Comparison of ENCODE assay signal across 8 mouse cellular contexts in genomic region chr5:54154503-54155226, GRCm38 (mm10).
DNase-seq lines count a peak whose midpoint lies in the region; ATAC-seq and TF ChIP-seq lines count a peak whose summit lies in the region.

No protein-coding gene starts in this region.

- H3K9me3 ChIP-seq in stomach, embryonic 14.5 days (ENCODE audit: control insufficient read depth, low read depth, low read length) = no peaks in the 10 kb centered on the region

- peak overlapping the region; percentile 36 for H3K4me2 ChIP-seq in stomach, embryonic 14.5 days (replicated peaks; ENCODE audit: low read depth, low read length)

- no peak for TF ChIP-seq POLR2A in testis, adult 2 months (IDR thresholded peaks at IDR 0.05; ENCODE audit: control insufficient read depth, low read depth, low read length)

- TF ChIP-seq CTCF in testis, adult 2 months (IDR thresholded peaks at IDR 0.05; ENCODE audit: control insufficient read depth, insufficient read depth, insufficient replicate concordance, low read depth, low read length) = peak; percentile 29; the same call in 1 of the 2 replicates

- ATAC-seq in stomach, embryonic 14.5 days (ENCODE audit: insufficient number of reproducible peaks, insufficient read depth, low FRiP score, low read depth) = no peak

- H3K9ac ChIP-seq in stomach, embryonic 14.5 days (replicated peaks; ENCODE audit: low read depth, low read length) = no peak overlapping the region

- H3K36me3 ChIP-seq in testis, adult 2 months (ENCODE audit: control insufficient read depth, insufficient read depth, low read length) = no peaks in the 10 kb centered on the region
- no peaks in the 10 kb centered on the region for H3K36me3 ChIP-seq in stomach, embryonic 14.5 days (ENCODE audit: control insufficient read depth, insufficient read depth, low read length)

- peaks cover 2% of the 10 kb centered on the region; the same call in 1 of the 2 replicates for H3K4me1 ChIP-seq in testis, adult 2 months (ENCODE audit: control insufficient read depth, insufficient read depth, low read length)
- 0 out of 2 replicates have a peak, but pooled peaks cover 7% of the 10 kb centered on the region for H3K4me1 ChIP-seq in stomach, embryonic 14.5 days (ENCODE audit: control insufficient read depth, insufficient read depth, low read length)

- no peak for DNase-seq in testis, postnatal 14 days (ENCODE audit: low spot score)
- DNase-seq in cerebellum, adult 11-12 months = peak; percentile 12
- peak; percentile 50 for DNase-seq in forelimb bud, embryonic 11.5 days (ENCODE audit: low read depth, low spot score)
- DNase-seq in kidney, postnatal 10 days = peak; percentile 27
- DNase-seq in mesoderm, embryonic 11.5 days (ENCODE audit: low read depth, low spot score) = peak; percentile 64
- DNase-seq in urinary bladder, postnatal 25 days (ENCODE audit: low spot score) = no peak

- WGBS in stomach, embryonic 14.5 days = 22% methylated on average over 13 of the region's 13 CpGs

- H3K27ac ChIP-seq in testis, adult 2 months (ENCODE audit: control insufficient read depth, insufficient read depth, low read depth, low read length) = no peak overlapping the region
- no peak overlapping the region for H3K27ac ChIP-seq in stomach, embryonic 14.5 days (ENCODE audit: low read length)

- H3K27me3 ChIP-seq in testis, adult 2 months (ENCODE audit: control insufficient read depth, insufficient read depth, low read length) = no peaks in the 10 kb centered on the region
- no peaks in the 10 kb centered on the region for H3K27me3 ChIP-seq in stomach, embryonic 14.5 days (ENCODE audit: control insufficient read depth, insufficient read depth, low read length)

- no peak overlapping the region for H3K4me3 ChIP-seq in testis, adult 2 months (ENCODE audit: control insufficient read depth, low read depth, low read length)
- H3K4me3 ChIP-seq in stomach, embryonic 14.5 days (ENCODE audit: low read depth, low read length) = no peak overlapping the region

Comparison
In these comparisons a context has a peak if more than half of its experiments do, and no peak if none do; other contexts are left out.
1. DNase-seq: peak in cerebellum, adult 11-12 months (single experiment), forelimb bud, embryonic 11.5 days (single experiment), kidney, postnatal 10 days (single experiment) and mesoderm, embryonic 11.5 days (single experiment); none in testis, postnatal 14 days (single experiment) and urinary bladder, postnatal 25 days (single experiment).